Mouse (Mus musculus) left cerebral cortex, postnatal 4 days (tissue): Measurements from ENCODE around the gene Vps8. TPM values are rescaled to one million over a fixed set of nuclear protein-coding genes. Genes with fewer than 3 reads are reported as not detected.

Experiments used
- DNase-seq: peaks from one replicate; pipeline ENCODE4 v3.0.0-alpha.2; 2022
- intact Hi-C: fragments of 180-260 bp; cut with DNase I; formaldehyde crosslinking; loops from one replicate; pipeline ENCODE4 v1.15.1; 2025
- total RNA-seq, 2 experiments: library from RNA; stranded (reverse); gene quantifications; 2 replicates each; pipeline ENCODE4 v1.2.3; 2021

Gene Vps8
- total RNA-seq, 2 experiments from 2014 or later = 58.6 to 70.0 TPM

DNA sequence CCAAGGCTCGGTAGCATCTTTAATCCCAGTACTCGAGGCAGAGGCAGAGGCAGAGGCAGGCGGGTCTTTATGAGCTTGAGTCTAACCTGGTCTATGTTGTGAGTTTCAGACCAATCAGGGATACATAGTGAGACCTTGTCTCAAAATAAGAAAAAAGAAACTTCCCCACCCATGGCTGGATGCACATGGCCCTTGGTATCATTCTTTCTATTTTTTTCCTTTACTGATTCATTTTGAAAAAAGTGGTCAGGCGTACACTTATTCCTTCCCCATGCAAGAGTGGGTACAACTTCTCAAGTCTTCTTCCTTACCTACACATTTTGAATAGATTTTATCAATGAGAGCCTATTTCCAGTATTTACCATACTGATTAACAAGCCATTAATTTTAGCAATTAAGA is 187.6 kb downstream of the Vps8 start:
- DNase-seq = no peak
- intact Hi-C loops = loop anchor here (10.0 kb wide), 1 partner anchor 114 kb away; no protein-coding TSS in a partner anchor

DNA sequence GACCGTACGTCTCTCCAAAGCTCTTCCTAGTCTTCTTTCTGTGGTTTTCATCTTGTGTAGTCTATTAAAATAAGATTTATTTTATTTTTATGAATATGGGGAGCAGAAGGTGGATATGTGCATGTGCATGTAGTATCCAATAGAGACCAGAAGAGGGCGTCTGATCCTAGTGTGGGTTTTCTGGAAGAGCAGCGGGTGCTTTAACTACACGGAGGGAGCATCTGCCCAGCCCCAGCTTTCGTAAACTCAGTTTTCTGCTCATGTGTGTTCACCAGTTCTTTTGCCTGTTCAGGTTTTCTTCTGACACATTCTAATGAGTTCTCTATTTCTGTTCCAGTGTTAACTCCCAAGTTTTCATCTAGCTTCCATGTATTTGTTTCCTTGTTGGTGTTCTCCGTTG is 192.9 kb downstream of the Vps8 start:
- peak; percentile 30 for DNase-seq
- intact Hi-C loops = loop anchor here (10.0 kb wide), 1 partner anchor 109 kb away; no protein-coding TSS in a partner anchor

DNA sequence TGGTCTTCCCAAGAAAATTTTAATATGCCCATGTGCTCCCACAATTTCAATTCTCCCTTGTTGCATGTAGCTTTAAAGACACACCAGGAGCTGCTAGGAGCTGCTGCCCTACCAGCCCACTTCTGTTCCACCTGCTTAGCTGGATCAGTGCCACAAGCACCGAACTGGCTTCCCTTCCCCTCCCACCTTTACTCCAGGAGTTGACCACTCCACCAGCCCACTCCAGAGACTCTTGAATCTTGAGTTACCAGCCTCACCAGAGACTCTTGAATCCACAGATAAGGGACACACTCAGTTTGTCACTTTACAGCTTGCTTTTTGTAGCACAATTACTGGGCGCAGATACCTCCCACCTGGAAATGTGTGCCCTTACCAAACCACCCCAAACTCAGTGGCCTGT is 197.7 kb downstream of the Vps8 start:
- DNase-seq = no peak
- intact Hi-C loops = no loop called here

DNA sequence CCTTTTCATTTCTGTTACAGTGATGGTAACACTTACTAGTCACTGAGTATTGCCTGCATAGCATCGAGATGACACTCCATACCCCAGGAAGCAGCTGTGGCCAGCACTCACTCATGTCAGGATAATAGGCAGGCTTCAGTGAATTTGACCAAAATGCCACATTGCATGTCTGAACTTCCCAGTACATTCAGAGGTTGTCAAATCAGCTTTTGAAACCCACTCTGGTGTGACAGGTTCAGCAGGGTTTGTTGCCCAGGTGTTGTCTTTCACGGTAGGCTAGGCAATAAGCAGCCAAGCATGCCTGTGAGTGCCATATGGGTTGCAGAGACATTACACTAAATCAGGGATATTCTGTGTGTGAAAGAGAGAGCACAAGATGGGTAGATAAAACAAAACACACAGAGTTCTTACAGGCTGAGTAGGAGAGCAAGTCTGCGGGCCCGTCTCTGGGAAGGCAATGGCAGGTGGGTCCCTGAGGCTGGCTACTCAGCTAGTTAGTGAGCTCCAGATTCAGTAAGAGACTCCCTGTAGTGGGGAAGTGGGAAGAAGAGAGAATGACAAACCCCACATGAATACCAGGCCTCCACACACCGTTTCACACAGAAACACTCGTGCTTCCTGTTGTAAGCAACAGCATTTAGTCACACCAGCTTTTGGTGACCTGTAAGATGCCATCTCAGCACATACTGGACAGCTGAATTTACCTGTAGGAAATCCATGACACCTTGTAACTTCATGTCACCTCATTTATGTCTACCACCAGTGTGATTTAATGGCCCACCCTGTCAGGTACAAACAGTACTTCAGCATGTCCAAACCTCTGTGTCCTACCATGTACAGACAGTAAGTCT is 203.1 kb downstream of the Vps8 start:
- peak; percentile 51 for DNase-seq
- intact Hi-C loops = no loop called here

DNA sequence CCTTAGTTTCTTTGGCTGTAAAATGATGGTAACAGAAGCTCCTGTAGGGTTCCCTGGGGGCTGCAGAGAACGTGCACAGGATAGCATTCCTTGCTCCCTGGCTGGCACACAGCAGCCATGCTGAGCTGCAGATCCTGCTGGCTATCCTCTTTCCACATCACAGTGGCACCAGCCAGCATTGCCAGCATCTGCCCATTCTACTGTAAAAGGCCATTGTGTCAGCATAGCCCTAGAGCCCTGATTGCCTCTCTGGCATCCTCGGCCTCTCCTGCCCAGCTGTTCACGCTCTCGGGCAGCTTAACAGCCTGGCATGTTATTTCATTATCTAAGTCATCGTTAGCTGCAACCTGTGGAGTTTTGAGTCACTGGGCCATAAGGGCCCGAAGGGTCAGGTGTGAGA is 204.3 kb downstream of the Vps8 start:
- DNase-seq = peak; percentile 43
- intact Hi-C loops = no loop called here

DNA sequence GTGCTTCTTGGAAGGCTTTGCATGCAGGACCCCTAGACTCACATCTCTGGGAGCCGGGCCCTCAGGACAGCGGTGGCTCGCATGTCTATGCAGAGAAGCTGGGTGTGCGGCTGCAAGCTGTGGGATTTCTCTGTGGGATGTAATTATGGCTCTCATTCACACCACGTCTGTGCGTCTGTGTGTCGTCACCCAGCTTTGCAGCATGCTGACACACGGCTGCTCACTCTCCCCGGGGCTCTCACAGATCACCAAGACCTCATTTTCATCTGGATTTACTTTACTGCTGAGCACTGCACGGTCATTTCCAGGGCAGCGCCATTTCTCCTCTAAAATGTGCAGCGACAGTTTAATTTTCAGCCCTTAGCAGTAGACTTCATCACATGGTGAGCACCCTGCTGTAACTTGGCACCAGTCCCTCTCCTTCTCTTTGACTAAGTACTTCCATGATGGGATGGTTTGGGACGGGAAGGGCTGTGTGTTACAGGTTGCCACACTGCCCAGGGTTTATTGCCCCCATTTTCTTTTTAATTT is 205.2 kb downstream of the Vps8 start:
- intact Hi-C loops = no loop called here
- peak; percentile 60 for DNase-seq

DNA sequence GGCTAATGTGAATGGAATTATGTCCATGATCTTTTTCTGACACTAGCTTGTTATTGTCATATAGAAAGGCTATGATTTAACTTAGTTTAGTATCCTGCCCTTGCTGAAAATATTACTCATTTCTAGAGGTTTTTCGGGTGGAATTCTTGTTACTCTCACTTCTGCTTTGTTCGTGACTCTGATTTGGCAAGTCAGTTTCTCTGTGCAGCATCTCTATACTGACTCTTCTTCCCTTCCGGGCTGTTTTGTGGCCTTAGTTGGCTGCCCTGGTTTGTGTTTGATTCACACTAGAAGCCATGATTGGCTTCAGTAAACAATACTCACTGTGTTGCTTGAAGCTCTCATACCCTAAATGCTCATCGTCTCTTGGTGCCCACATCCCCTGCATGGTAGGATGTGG is 207.7 kb downstream of the Vps8 start:
- intact Hi-C loops = no loop called here

DNA sequence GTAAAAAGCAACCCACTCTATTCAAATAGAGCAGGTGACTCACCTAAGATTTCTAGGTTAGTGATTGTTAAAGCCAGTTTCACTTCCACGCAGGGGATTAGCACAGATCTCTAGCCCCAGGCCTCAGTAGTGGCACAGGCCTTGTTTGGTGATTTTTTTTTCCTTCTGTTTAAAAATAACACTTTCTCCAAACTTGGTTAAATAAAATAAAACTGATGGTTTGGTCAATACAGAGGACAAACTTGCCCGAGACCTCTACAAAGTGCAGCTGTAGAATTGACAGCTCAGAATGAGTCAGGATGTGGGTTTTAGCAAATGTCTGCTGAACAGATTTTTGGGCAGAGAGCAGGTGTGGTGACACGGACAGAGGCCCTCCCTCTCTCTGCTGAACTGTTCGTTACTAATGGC is 208.9 kb downstream of the Vps8 start:
- intact Hi-C loops = no loop called here
- no peak for DNase-seq

More for the DNA sequence above, 207.7 kb downstream of the Vps8 start:
- DNase-seq = no peak

DNA sequence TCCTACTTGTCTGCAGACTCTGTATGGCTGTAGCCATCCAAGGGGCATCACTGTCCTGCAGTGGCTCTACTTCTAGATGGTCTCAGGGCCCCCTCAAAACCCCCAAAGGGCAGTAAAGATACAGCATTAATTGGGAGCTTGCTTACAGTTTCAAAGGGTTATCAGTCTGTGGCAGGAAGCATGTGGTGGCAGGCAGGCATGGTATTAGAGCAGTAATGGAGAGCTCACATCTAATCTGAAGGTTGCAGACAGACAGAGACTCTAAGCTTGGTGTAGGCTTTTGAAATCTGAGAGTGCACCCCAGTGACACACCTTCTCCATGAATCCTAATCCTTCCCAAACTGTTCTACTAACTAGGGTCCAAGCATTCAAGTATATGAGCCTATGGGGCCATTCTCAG is 211.5 kb downstream of the Vps8 start:
- intact Hi-C loops = no loop called here
- DNase-seq = no peak

DNA sequence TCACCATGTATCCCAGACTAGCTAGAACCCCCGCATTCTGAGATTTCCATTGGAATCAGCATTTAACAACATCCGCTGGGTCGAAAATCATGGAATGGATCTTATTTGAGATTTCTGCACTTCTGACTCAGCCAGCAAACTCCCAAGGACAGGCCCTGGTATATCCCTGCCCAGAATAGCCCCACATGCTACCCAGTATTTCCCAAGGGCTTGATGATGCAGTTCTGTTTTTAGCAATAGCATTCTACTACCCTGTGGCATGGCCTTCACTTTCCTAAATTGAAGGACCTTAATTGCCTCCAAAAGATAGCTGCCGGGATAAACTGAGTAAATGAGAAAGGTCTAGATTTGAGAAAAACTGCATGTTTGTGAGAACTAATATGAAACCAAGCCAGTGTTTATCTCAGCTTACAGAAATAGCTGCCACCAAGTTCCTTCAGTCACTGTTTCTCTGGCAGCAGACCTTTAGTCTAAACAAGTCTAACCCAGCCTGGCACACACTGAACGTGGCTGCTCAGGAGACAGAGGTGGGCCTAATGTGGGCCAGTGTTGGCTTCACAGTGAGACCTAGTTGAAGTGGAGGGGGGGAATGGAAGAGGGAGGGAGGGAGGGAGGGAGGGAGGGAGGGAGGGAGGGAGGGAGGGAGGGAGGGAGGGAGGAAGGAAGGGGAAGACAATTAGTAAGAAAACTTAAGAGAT is 213.4 kb downstream of the Vps8 start:
- intact Hi-C loops = no loop called here
- no peak for DNase-seq

DNA sequence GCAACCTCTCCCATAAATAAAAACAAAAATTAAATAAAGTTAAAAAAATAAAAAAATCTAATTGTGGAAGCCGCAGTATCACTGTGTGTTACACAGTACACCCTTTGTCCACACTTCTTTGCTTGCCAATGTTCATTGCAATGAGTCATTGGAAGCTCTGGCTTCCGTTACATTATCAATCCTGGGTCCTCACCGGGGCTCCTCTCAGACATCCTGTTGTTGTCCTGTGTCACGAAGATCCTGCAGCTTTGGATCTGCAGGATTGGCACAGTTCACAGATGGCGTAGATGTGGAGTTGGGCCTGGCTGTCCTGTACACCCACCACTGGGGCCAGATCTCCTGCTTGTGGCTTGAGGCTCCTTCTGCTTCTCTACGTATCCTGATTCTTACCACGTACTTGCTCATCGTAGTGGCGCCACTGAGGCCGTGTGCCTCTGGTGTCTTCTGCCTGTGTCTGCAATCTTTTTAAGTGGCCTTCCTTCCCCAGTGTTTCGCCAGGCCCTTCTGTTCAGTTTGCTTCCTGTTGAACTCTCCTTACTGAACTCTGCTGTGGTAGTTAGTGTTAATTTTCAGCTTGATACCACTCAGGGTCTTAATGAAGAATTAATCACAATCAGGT is 214.4 kb downstream of the Vps8 start:
- DNase-seq = no peak
- intact Hi-C loops = no loop called here

DNA sequence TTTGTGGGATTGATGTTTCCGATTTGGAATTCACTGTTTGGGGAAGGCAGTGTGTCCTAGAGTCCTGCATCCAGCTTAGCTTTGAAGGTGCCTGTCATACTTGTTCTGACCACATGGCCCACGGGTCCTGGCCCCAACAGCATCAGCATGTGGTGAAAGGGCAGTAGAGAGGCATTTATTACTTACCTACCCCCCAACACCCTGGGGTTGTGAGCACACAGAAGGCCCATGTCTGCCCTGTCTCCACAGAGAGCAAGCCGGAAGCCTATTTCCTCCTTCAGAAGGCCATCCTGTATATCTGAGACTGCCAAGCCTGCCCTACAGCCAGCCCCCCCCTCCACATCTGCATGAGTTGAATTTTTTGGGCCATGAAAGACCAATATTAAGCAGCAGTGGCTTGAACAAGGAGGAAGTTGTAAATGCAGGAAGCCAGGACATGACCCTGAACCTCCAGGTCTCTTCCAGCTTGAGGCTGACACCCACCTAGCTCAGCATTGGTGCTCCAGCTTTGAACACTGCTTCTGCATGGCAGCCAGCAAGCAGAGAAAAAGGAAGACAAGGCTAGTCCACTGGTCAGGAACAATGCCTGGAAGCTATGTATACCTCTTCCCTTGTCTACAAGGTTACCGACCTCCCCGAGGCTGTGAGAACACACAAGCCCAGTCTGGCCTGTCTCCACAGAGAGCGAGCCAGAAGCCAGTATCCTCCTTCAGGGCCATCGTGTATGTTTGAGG is 218.0 kb downstream of the Vps8 start:
- intact Hi-C loops = no loop called here
- no peak for DNase-seq

DNA sequence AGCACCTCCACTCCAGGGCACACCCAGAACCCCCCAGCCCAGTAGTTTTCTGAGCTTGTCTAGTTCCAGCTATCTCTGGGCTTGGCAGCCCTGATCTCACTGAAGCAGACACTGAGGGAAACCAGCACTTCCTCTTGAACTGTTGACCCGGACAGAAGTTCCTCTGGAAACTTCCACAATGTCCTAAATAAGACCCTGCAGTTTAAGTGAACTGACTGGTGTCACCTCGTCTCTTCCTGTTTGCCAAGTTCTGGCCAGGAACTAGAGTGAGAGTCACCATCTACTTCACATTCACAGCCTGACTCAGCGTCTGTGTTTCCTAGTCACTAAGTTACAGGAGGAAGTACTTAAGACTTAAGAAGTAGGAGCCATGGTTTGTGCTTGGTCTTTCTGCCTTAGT is 219.0 kb downstream of the Vps8 start:
- intact Hi-C loops = no loop called here
- no peak for DNase-seq

DNA sequence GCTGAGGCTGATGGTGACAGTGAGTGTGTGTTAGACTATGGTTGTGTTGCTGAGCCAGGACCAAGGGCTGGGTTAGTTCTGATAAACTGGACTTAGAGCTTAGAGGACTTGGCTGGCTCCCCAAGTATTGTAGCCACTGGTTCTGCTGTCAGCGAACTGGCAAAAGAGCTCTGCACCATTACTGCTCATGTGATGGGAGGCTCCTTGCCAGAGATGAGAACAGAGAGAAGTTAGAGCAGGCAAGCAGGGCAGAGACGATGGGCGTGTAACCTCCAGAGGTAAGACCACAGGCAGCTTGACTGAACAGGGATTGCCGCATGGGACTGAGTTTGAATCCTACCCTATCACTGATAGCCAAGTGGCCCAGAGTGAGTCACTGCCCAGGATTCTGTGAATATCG is 220.0 kb downstream of the Vps8 start:
- intact Hi-C loops = no loop called here
- DNase-seq = no peak

DNA sequence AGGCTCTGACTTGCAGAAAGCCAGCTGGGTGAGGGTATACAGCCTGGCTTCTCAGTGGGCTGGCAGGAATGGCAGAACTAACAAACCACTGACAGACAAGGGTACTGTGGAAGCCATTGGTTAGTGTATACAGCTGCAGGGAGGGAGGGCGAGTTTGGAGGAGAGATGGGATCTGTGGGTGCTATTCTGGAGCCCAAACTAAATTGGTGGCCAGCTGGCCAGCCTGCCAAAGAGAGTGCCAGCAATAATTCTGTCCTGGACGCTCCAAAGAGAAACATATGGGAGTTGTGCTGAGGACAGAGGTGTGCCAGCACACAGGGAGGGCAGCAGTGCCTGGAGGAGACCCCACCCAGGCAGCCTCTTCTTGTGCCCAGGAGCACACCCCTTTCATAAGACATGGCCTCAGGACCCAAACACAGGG is 220.7 kb downstream of the Vps8 start:
- peak; percentile 68 for DNase-seq
- intact Hi-C loops = no loop called here

DNA sequence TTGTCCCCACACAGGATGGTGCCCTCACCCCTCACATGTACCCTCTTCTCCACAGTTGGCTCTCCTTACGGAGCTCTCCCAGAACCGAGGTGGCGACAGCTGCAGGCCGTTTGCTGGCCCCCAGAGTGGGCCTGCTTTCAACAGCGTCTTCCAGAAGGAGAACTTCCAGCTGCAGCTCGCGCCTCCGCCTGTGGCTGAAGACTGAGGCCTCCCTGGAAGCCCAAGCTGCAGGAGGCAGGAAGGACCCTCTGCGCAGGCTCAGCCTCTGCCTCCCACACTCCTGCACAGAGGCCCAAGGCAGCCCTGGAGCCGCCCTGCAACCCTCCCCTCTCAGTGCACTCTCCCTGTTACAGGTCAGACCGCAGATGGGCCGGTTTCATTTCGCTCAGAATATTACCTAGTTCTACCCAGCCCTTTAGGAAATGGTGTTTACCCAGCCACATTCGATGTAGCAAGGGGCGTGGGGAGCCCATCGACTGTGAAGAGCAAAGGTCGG is 221.2 kb downstream of the Vps8 start:
- intact Hi-C loops = no loop called here
- DNase-seq = peak; percentile 64

DNA sequence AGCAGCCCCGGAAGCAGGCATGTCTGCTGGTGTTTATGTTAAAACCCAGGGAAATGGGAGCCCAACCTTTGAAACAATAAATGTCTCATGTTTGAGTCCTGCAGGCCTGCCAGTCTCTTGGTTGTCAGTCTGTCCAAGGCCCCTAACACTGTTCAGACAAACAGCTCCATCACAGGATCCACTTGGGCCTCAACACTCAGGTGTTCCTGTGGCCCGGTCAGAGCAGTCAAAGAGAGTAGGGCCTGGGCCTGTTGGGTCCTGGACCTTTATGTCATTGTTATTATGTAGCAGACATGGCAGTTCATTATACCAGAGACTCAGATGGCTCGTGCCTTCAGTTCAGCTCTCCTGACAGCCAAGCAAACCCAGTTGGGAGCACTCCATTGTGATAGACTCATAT is 221.7 kb downstream of the Vps8 start:
- no peak for DNase-seq
- intact Hi-C loops = no loop called here

DNA sequence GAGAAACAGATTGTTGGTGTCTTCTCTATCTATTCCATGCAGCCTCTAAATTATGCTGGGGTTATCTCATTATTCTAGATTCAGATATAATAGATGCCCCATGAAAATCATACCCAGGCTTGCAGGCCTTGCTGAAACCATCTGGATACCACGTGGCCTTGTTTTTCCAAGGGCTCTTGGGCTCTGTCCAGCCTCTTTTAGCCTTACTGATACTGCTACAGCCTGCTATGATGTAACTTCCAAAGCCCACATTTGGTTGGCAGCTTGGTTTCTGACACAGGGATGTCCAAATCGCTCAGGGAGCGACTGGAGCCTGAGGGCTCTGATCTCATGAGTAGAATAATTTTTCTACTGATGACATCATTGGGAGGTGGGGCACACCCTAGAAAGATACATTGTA is 223.0 kb downstream of the Vps8 start:
- DNase-seq = no peak
- intact Hi-C loops = no loop called here

DNA sequence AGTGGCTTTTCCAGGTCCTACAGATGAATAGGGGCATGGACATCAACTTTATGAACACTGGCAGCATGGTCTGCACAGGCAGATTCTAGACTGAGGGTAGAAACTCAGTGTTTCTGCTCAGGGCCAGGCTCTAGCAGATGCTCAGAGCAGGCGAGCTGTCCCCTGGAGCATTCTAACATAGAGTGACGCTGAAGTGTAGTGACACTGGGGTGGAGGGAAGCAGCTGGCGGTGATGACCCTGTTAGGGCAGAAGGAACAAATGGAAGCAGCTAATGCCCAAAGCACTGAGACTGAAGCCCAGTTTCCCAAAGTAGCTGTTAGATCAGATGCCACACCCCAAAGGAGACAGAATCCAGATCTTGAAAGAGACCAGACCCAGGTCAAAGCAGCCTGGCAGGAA is 223.6 kb downstream of the Vps8 start:
- intact Hi-C loops = no loop called here
- peak; percentile 53 for DNase-seq

DNA sequence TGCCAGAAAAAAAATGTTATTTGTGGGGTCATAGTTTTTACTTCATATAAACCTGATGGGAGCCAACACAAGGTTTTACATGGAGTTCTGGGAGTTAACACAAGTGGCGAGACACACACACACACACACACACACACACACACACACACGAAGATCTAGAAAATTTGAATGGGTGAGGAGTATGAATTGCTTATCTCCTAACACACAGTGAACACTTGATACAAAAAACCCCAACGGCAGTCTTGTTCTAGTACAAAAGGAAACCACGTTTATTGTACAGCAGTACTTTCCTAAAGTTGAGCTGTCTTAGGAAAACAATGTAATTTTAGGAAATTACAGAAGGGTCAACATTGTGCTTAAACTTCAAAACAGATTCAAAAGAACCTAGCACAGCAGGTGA is 225.9 kb downstream of the Vps8 start:
- intact Hi-C loops = no loop called here
- DNase-seq = no peak

DNA sequence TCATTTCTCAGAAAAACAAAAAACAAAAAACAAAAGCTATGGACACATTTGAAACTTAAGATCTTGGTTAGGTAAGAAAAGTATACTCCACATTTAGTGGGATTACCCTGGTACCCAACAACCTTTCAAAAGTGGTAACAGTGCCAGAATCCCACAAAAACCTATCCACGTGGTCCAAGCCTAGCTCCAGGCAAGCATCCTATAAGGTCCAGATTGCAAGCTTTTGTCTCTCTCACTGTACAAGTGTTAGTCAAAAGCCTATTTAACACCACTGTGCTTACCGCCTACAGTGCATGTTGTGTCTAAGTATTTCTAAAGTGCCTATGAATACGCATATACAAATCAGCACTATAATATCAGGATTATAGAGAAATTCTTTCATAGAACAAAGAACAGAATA is 227.4 kb downstream of the Vps8 start:
- intact Hi-C loops = no loop called here
- no peak for DNase-seq
